Mouse (Mus musculus): Measurements from ENCODE around the gene 2200002J24Rik. TPM values are rescaled to one million over a fixed set of nuclear protein-coding genes. Genes with fewer than 3 reads are reported as not detected.

The 2200002J24Rik gene
- not detected for polyA plus RNA-seq (2015; fragmentation: Illumina TruSeq; extraction: RNeasy Lipid Tissue Mini Kit (QIAGEN cat#74804); ENCODE audit: insufficient read depth, low read depth, low replicate concordance)

GRCm38 (mm10) chr7:30698589-30698988 is at the start of gene 2200002J24Rik:
Gene 2200002J24Rik (plus strand): TSS chr7:30698926.

GRCm38 (mm10) chr7:30649591-30650540 is 48.9 kb upstream of the 2200002J24Rik start, which contains the start of gene Rbm42:
Gene Rbm42 (minus strand): TSS chr7:30650317.

GRCm38 (mm10) chr7:30664529-30665200 is 34.1 kb upstream of the 2200002J24Rik start, which contains the start of gene Haus5:
Gene Haus5 (minus strand): TSS chr7:30664994.

GRCm38 (mm10) chr7:30671480-30671879 is 27.2 kb upstream of the 2200002J24Rik start, which contains the start of gene Pmis2:
Gene Pmis2 (minus strand): TSS chr7:30671605.

GRCm38 (mm10) chr7:30711942-30712341 is 13.2 kb downstream of the 2200002J24Rik start, which contains the start of gene Atp4a:
Gene Atp4a (plus strand): TSS chr7:30712209.

GRCm38 (mm10) chr7:30729396-30730063 is 30.8 kb downstream of the 2200002J24Rik start, which contains the start of gene Tmem147:
Gene Tmem147 (minus strand): TSS chr7:30729540.

GRCm38 (mm10) chr7:30743617-30744016 is 44.9 kb downstream of the 2200002J24Rik start, which contains the start of gene Gapdhs:
Gene Gapdhs (minus strand): TSS chr7:30743681.

Other genes starting within 250 kb of the 2200002J24Rik start
- gene Kirrel2, start 241.2 kb upstream of the 2200002J24Rik start, polyA plus RNA-seq (2015; fragmentation: Illumina TruSeq; extraction: RNeasy Lipid Tissue Mini Kit (QIAGEN cat#74804); ENCODE audit: insufficient read depth, low read depth, low replicate concordance), result 2.1 TPM
- gene Nphs1, start 240.6 kb upstream of the 2200002J24Rik start, polyA plus RNA-seq (2015; fragmentation: Illumina TruSeq; extraction: RNeasy Lipid Tissue Mini Kit (QIAGEN cat#74804); ENCODE audit: insufficient read depth, low read depth, low replicate concordance), result 42.1 TPM
- not detected for gene Prodh2, start 205.3 kb upstream of the 2200002J24Rik start, polyA plus RNA-seq (2015; fragmentation: Illumina TruSeq; extraction: RNeasy Lipid Tissue Mini Kit (QIAGEN cat#74804); ENCODE audit: insufficient read depth, low read depth, low replicate concordance)
- 2.0 TPM for gene Arhgap33, start 163.9 kb upstream of the 2200002J24Rik start, polyA plus RNA-seq (2015; fragmentation: Illumina TruSeq; extraction: RNeasy Lipid Tissue Mini Kit (QIAGEN cat#74804); ENCODE audit: insufficient read depth, low read depth, low replicate concordance)
- 4.7 TPM for gene Hspb6, start 146.7 kb upstream of the 2200002J24Rik start, polyA plus RNA-seq (2015; fragmentation: Illumina TruSeq; extraction: RNeasy Lipid Tissue Mini Kit (QIAGEN cat#74804); ENCODE audit: insufficient read depth, low read depth, low replicate concordance)
- gene Proser3, start 146.6 kb upstream of the 2200002J24Rik start, polyA plus RNA-seq (2015; fragmentation: Illumina TruSeq; extraction: RNeasy Lipid Tissue Mini Kit (QIAGEN cat#74804); ENCODE audit: insufficient read depth, low read depth, low replicate concordance), result 3.7 TPM
- gene Lin37, start 139.1 kb upstream of the 2200002J24Rik start, polyA plus RNA-seq (2015; fragmentation: Illumina TruSeq; extraction: RNeasy Lipid Tissue Mini Kit (QIAGEN cat#74804); ENCODE audit: insufficient read depth, low read depth, low replicate concordance), result 63.0 TPM
- 5.9 TPM for gene U2af1l4, start 135.6 kb upstream of the 2200002J24Rik start, polyA plus RNA-seq (2015; fragmentation: Illumina TruSeq; extraction: RNeasy Lipid Tissue Mini Kit (QIAGEN cat#74804); ENCODE audit: insufficient read depth, low read depth, low replicate concordance)
- 6.8 TPM for gene Gm49396, start 135.6 kb upstream of the 2200002J24Rik start, polyA plus RNA-seq (2015; fragmentation: Illumina TruSeq; extraction: RNeasy Lipid Tissue Mini Kit (QIAGEN cat#74804); ENCODE audit: insufficient read depth, low read depth, low replicate concordance)
- gene Psenen, start 135.3 kb upstream of the 2200002J24Rik start, polyA plus RNA-seq (2015; fragmentation: Illumina TruSeq; extraction: RNeasy Lipid Tissue Mini Kit (QIAGEN cat#74804); ENCODE audit: insufficient read depth, low read depth, low replicate concordance), result 57.9 TPM
- gene Igflr1, start 133.5 kb upstream of the 2200002J24Rik start, polyA plus RNA-seq (2015; fragmentation: Illumina TruSeq; extraction: RNeasy Lipid Tissue Mini Kit (QIAGEN cat#74804); ENCODE audit: insufficient read depth, low read depth, low replicate concordance), result 8.7 TPM
- 13.3 TPM for gene Kmt2b, start 110.2 kb upstream of the 2200002J24Rik start, polyA plus RNA-seq (2015; fragmentation: Illumina TruSeq; extraction: RNeasy Lipid Tissue Mini Kit (QIAGEN cat#74804); ENCODE audit: insufficient read depth, low read depth, low replicate concordance)
- not detected for gene Zbtb32, start 100.0 kb upstream of the 2200002J24Rik start, polyA plus RNA-seq (2015; fragmentation: Illumina TruSeq; extraction: RNeasy Lipid Tissue Mini Kit (QIAGEN cat#74804); ENCODE audit: insufficient read depth, low read depth, low replicate concordance)
- gene Upk1a, start 86.1 kb upstream of the 2200002J24Rik start, polyA plus RNA-seq (2015; fragmentation: Illumina TruSeq; extraction: RNeasy Lipid Tissue Mini Kit (QIAGEN cat#74804); ENCODE audit: insufficient read depth, low read depth, low replicate concordance), result not detected
- gene Cox6b1, start 72.8 kb upstream of the 2200002J24Rik start, polyA plus RNA-seq (2015; fragmentation: Illumina TruSeq; extraction: RNeasy Lipid Tissue Mini Kit (QIAGEN cat#74804); ENCODE audit: insufficient read depth, low read depth, low replicate concordance), result 125 TPM
- gene Etv2, start 63.1 kb upstream of the 2200002J24Rik start, polyA plus RNA-seq (2015; fragmentation: Illumina TruSeq; extraction: RNeasy Lipid Tissue Mini Kit (QIAGEN cat#74804); ENCODE audit: insufficient read depth, low read depth, low replicate concordance), result not detected
- gene Rbm42, start 48.6 kb upstream of the 2200002J24Rik start, polyA plus RNA-seq (2015; fragmentation: Illumina TruSeq; extraction: RNeasy Lipid Tissue Mini Kit (QIAGEN cat#74804); ENCODE audit: insufficient read depth, low read depth, low replicate concordance), result 13.4 TPM
- gene Haus5, start 33.9 kb upstream of the 2200002J24Rik start, polyA plus RNA-seq (2015; fragmentation: Illumina TruSeq; extraction: RNeasy Lipid Tissue Mini Kit (QIAGEN cat#74804); ENCODE audit: insufficient read depth, low read depth, low replicate concordance), result 5.9 TPM
- gene Pmis2, start 27.3 kb upstream of the 2200002J24Rik start, polyA plus RNA-seq (2015; fragmentation: Illumina TruSeq; extraction: RNeasy Lipid Tissue Mini Kit (QIAGEN cat#74804); ENCODE audit: insufficient read depth, low read depth, low replicate concordance), result not detected
- 0.65 TPM for gene Atp4a, start 13.3 kb downstream of the 2200002J24Rik start, polyA plus RNA-seq (2015; fragmentation: Illumina TruSeq; extraction: RNeasy Lipid Tissue Mini Kit (QIAGEN cat#74804); ENCODE audit: insufficient read depth, low read depth, low replicate concordance)
- 89.1 TPM for gene Tmem147, start 30.6 kb downstream of the 2200002J24Rik start, polyA plus RNA-seq (2015; fragmentation: Illumina TruSeq; extraction: RNeasy Lipid Tissue Mini Kit (QIAGEN cat#74804); ENCODE audit: insufficient read depth, low read depth, low replicate concordance)
- not detected for gene Gapdhs, start 44.8 kb downstream of the 2200002J24Rik start, polyA plus RNA-seq (2015; fragmentation: Illumina TruSeq; extraction: RNeasy Lipid Tissue Mini Kit (QIAGEN cat#74804); ENCODE audit: insufficient read depth, low read depth, low replicate concordance)
- gene Sbsn, start 52.5 kb downstream of the 2200002J24Rik start, polyA plus RNA-seq (2015; fragmentation: Illumina TruSeq; extraction: RNeasy Lipid Tissue Mini Kit (QIAGEN cat#74804); ENCODE audit: insufficient read depth, low read depth, low replicate concordance), result 11.2 TPM
- gene Dmkn, start 64.8 kb downstream of the 2200002J24Rik start, polyA plus RNA-seq (2015; fragmentation: Illumina TruSeq; extraction: RNeasy Lipid Tissue Mini Kit (QIAGEN cat#74804); ENCODE audit: insufficient read depth, low read depth, low replicate concordance), result 10.9 TPM
- gene Krtdap, start 89.0 kb downstream of the 2200002J24Rik start, polyA plus RNA-seq (2015; fragmentation: Illumina TruSeq; extraction: RNeasy Lipid Tissue Mini Kit (QIAGEN cat#74804); ENCODE audit: insufficient read depth, low read depth, low replicate concordance), result not detected
- gene Ffar2, start 124.8 kb downstream of the 2200002J24Rik start, polyA plus RNA-seq (2015; fragmentation: Illumina TruSeq; extraction: RNeasy Lipid Tissue Mini Kit (QIAGEN cat#74804); ENCODE audit: insufficient read depth, low read depth, low replicate concordance), result 1.1 TPM
- 1.0 TPM for gene Ffar3, start 157.3 kb downstream of the 2200002J24Rik start, polyA plus RNA-seq (2015; fragmentation: Illumina TruSeq; extraction: RNeasy Lipid Tissue Mini Kit (QIAGEN cat#74804); ENCODE audit: insufficient read depth, low read depth, low replicate concordance)
- gene Ffar1, start 162.6 kb downstream of the 2200002J24Rik start, polyA plus RNA-seq (2015; fragmentation: Illumina TruSeq; extraction: RNeasy Lipid Tissue Mini Kit (QIAGEN cat#74804); ENCODE audit: insufficient read depth, low read depth, low replicate concordance), result 2.4 TPM
- gene Cd22, start 181.4 kb downstream of the 2200002J24Rik start, polyA plus RNA-seq (2015; fragmentation: Illumina TruSeq; extraction: RNeasy Lipid Tissue Mini Kit (QIAGEN cat#74804); ENCODE audit: insufficient read depth, low read depth, low replicate concordance), result 0.94 TPM
- gene Mag, start 215.9 kb downstream of the 2200002J24Rik start, polyA plus RNA-seq (2015; fragmentation: Illumina TruSeq; extraction: RNeasy Lipid Tissue Mini Kit (QIAGEN cat#74804); ENCODE audit: insufficient read depth, low read depth, low replicate concordance), result not detected
- 330 TPM for gene Hamp2, start 225.8 kb downstream of the 2200002J24Rik start, polyA plus RNA-seq (2015; fragmentation: Illumina TruSeq; extraction: RNeasy Lipid Tissue Mini Kit (QIAGEN cat#74804); ENCODE audit: insufficient read depth, low read depth, low replicate concordance)
- not detected for gene Hamp, start 245.1 kb downstream of the 2200002J24Rik start, polyA plus RNA-seq (2015; fragmentation: Illumina TruSeq; extraction: RNeasy Lipid Tissue Mini Kit (QIAGEN cat#74804); ENCODE audit: insufficient read depth, low read depth, low replicate concordance)

Measured in pancreas, adult 10 weeks (tissue).